Mouse (Mus musculus): ENCODE data around the gene Tunar. TPM values are rescaled to one million over a fixed set of nuclear protein-coding genes. Genes with fewer than 3 reads are reported as not detected.
A peak's percentile ranks its signal among the peaks of the same experiment; 100 is the strongest.

The Tunar gene
- total RNA-seq (2021) = 10 to 100 TPM in 1 of 2 experiments, 1 to 10 TPM in 1; 7.1 to 12.7 TPM

DNA sequence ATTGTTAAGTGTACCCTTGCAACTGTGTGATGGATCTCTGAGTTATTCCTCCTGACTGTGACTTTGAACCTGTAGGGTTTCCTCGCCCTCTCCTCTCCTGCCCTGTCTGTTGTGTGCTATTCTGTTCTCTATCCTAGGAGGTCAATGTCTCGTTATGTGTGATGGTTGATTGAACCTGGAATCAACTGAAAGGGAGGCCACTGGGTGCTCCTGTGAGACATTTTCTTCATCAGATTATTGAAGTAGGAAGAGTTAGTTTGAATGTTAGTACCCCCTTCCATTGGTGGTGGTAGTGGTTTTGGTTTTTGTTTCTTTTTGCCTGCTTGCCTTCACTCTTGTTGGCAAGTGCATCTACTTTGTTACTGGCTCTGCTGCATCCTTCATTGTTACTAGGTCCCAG lies at the start of gene Tunar:
TSS of gene Tunar (plus strand) at position 301 of the 400 bp plus-strand sequence.
- DNase-seq (ENCODE audit: low spot score in 2 of 2) = no peak
- intact Hi-C loops (cut with DNase I) = no loop called here

DNA sequence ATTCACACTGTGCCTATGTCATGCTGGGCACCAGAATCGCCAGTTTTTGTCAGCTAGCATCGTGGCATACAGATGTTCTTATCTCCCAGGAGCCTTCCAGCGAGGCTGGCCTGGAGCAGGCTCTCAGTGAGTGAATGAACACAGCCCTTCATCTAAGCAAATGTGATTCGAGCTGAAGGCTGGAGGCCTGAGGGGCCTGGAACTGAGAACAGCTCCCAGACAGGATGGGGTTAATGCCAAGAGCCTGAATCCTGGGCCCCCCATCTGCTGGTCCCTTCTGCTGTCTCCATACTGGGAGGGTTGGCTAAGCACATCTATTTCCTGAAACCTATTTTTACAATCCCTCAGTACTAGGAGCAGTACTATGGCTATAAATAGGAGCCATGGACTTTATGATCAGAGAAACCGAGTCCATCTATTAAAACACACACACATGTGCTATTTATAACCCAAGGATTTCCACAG lies 21.1 kb upstream of the Tunar start:
- intact Hi-C loops (cut with DNase I) = no loop called here
- DNase-seq (ENCODE audit: low spot score in 2 of 2) = no peak

DNA sequence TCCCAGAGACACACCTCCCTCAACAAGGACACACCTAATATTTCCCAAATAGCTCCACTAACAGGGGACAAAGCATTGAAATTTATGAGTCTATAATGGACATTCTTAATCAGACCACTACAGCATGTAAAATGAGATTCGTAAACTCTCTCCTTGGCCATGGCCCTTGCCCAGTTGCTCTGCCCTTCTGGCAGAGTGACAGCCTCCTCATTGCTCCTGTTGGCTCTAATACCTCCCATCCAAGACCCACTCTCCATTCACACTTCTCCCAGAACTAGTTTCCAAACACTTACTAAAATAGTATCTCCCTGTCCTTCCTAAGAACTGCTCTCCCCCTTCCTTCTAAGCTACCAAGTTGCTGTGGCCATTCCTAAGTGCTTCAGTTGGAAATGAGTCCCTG lies 19.3 kb upstream of the Tunar start:
- intact Hi-C loops (cut with DNase I) = no loop called here
- DNase-seq (ENCODE audit: low spot score in 2 of 2) = no peak

- intact Hi-C loops (cut with DNase I) = no loop called here
- DNase-seq (ENCODE audit: low spot score in 2 of 2) = no peak
Observed at GRCm38 (mm10) chr12:105322160-105322559, 11.5 kb upstream of the Tunar start.

DNA sequence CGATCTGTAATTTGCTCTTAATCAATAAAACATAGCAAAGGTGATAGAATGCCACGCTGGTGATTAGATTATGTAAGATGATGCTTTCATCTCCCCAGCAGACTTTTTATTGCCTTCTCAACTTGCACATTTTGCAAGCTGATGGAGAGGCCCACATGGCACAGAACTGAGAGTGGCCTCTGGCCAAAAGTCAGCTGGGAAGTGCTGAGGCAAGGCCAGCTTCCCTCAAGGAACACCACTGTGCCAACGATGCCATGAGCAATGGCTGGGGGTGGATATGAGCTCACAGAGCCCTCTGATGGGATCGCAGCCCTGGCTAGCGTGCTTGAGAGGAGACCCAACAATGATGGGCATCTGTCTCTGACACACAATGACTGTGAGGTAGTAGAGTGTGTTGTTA lies 6.6 kb upstream of the Tunar start:
- no peak for DNase-seq (ENCODE audit: low spot score in 2 of 2)
- intact Hi-C loops (cut with DNase I) = no loop called here

DNA sequence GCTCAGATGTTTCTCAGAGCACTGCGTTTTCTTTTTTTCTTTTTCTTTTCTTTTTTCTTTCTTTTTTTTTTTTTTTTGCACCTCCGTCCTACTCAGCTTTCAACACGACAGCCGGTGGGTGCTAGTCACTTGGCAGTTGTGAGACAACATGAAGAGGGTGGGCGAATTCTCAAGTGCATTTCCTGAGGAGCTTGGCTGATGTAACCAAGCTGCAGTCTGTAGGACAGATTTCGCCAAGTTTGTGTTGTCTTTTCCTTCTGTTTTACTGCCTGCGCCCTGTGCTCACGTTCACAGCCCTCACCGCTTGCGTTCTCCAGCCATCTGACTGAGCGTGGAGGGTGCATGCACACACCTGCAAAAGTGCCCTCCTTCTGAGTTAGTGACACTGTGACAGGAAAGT lies 5.3 kb upstream of the Tunar start:
- peak; percentile 68 to 74 for DNase-seq (ENCODE audit: low spot score in 2 of 2)
- intact Hi-C loops (cut with DNase I) = no loop called here

- DNase-seq (ENCODE audit: low spot score in 2 of 2) = peak in 1 of 2 experiments; percentile 14
- intact Hi-C loops (cut with DNase I) = loop anchor here (5.0 kb wide), 1 partner anchor 66 kb away; no protein-coding TSS in a partner anchor
Observed at GRCm38 (mm10) chr12:105336094-105336420, 2.4 kb downstream of the Tunar start.

GRCm38 (mm10) chr12:105336421-105337289 lies 3.0 kb downstream of the Tunar start:
- intact Hi-C loops (cut with DNase I) = loop anchor here (5.0 kb wide), 1 partner anchor 66 kb away; no protein-coding TSS in a partner anchor
- DNase-seq (ENCODE audit: low spot score in 2 of 2) = peak; percentile 47 to 60

- DNase-seq (ENCODE audit: low spot score in 2 of 2) = no peak
- intact Hi-C loops (cut with DNase I) = loop anchor here (5.0 kb wide), 1 partner anchor 65 kb away; no protein-coding TSS in a partner anchor
Observed at GRCm38 (mm10) chr12:105337290-105338005, 3.8 kb downstream of the Tunar start.

DNA sequence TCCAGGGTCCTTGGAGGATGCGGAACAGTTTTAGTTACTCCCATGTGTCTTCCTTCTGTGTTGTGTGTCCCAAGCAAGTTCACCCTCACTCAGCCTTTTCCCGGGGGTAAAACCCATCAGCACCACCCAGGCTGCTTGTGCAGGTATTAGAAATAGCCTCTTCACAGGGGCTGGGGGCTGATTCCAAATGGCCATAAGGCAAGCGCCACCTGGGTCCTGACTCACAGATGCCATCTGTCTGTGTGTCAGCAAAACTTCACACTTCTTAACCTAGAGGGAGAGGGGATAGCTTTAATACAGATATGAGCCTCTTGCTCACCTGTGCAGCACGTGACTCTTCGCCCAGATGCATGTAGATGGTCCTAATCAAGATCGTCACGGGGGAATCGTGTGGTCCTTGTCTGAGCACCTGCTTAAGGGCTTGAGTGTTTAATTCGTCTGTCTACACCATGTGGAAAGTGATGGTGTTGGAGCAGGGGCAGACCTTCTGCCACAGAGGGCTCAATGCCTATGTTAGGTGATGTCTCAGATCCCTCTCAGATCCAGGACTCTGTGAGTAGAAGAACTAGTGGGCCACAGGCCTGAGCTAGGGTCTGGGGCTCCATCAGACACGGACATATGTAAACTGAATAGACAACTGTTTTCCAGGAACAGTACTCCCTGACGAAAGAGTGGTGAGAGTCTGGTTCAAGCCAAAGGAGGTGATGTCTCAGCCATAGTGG lies 4.7 kb downstream of the Tunar start:
- intact Hi-C loops (cut with DNase I) = loop anchor here (5.0 kb wide), 1 partner anchor 64 kb away; no protein-coding TSS in a partner anchor
- DNase-seq (ENCODE audit: low spot score in 2 of 2) = no peak

GRCm38 (mm10) chr12:105341523-105341922 lies 7.9 kb downstream of the Tunar start:
- no peak for DNase-seq (ENCODE audit: low spot score in 2 of 2)
- intact Hi-C loops (cut with DNase I) = loop anchor here (5.0 to 10.0 kb wide), 2 partner anchors 81 to 287 kb away; no protein-coding TSS in a partner anchor

- DNase-seq (ENCODE audit: low spot score in 2 of 2) = no peak
- intact Hi-C loops (cut with DNase I) = loop anchor here (5.0 to 10.0 kb wide), 2 partner anchors 78 to 290 kb away; no protein-coding TSS in a partner anchor
Observed at GRCm38 (mm10) chr12:105344460-105344859, 10.8 kb downstream of the Tunar start.

- intact Hi-C loops (cut with DNase I) = loop anchor here (10.0 kb wide), 1 partner anchor 292 kb away; no protein-coding TSS in a partner anchor
- no peak for DNase-seq (ENCODE audit: low spot score in 2 of 2)
Observed at GRCm38 (mm10) chr12:105346861-105347260, 13.2 kb downstream of the Tunar start.

DNA sequence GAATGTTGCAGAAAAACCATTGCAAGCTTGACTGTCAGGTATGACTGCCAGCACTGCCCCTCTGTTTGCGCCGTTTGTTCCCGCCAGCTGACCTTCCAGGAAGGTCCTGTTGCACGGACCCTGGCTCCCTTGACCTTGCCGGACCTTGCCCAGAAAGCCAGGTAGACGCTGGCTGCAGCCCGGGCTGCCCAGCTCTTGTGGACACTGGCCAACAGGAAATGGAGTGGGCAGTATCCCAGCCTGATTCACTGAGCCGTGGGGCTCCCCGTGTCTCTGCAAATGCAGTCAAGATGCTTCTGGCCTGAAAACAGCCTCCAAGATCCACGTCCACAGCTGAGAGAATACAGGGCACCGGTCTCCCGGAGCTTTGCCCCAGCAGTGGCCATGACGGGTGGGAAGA lies 13.6 kb downstream of the Tunar start:
- no peak for DNase-seq (ENCODE audit: low spot score in 2 of 2)
- intact Hi-C loops (cut with DNase I) = loop anchor here (10.0 kb wide), 1 partner anchor 292 kb away; no protein-coding TSS in a partner anchor

GRCm38 (mm10) chr12:105354266-105354665 lies 20.6 kb downstream of the Tunar start:
- intact Hi-C loops (cut with DNase I) = no loop called here
- peak; percentile 80 to 81 for DNase-seq (ENCODE audit: low spot score in 2 of 2)

DNA sequence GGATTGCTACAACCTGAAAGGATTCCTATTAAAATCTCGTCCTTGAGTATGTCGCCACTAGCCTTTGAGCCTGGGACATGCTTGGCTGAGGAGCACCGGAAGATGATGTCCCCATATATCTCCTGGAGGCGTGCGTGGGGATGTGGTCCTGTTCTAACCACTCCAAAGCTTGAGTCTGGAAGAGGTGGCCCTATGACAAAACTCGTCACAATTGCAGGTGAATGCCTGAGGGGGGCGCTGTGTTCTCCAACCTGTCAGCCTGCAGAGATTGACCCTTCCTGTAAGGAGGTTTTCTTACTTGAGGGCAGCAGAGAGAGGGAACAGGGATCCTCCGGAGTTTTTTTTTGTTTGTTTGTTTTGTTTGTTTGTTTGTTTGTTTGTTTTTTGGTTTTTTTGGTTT lies 21.1 kb downstream of the Tunar start:
- no peak for DNase-seq (ENCODE audit: low spot score in 2 of 2)
- intact Hi-C loops (cut with DNase I) = no loop called here

- intact Hi-C loops (cut with DNase I) = no loop called here
- DNase-seq (ENCODE audit: low spot score in 2 of 2) = no peak
Observed at GRCm38 (mm10) chr12:105356781-105357180, 23.1 kb downstream of the Tunar start.

DNA sequence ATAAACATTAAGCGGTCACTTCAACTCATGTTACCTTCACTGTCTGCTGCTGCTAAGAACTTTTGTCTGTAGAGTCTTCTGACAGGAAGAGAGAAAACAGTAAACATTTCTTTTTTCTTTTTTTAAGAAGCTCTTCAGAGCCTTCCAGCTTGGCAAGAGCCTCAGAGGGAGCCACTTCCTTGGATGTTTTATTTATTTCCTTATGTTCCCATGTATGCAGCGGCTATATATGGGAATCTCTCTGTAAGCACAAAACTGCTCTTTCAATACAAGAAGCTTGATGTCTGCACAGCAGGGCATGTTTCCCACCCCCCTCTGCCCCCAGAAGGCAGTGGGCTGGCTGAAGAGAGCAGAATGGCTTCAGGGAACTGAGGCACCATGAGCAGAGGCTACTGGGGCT lies 30.0 kb downstream of the Tunar start:
- no peak for DNase-seq (ENCODE audit: low spot score in 2 of 2)
- intact Hi-C loops (cut with DNase I) = no loop called here

GRCm38 (mm10) chr12:105374564-105374963 lies 40.9 kb downstream of the Tunar start:
- intact Hi-C loops (cut with DNase I) = no loop called here
- DNase-seq (ENCODE audit: low spot score in 2 of 2) = no peak

DNA sequence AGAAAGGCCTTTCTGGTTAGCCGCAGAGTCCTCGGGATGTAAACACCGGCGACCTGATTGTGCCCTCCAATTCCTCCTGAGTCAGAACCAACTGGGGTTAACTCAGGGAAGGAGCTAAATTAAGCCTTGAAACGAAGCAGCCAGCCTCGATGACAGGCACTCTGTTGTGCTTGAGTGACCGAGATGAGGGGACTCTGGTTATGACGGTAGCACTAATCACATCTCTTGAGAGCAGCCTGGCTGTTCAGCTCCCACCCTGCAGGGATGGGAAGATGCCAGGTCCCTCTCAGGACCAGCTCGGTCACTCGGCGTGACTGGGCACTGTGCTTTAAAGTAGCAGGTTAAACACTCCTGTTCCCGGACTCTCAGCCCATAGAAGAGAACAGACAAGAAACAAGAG lies 43.3 kb downstream of the Tunar start:
- no peak for DNase-seq (ENCODE audit: low spot score in 2 of 2)
- intact Hi-C loops (cut with DNase I) = no loop called here
